Mouse (Mus musculus) stomach, postnatal 0 days (tissue): ENCODE data around the gene Gad1. TPM values are rescaled to one million over a fixed set of nuclear protein-coding genes. Genes with fewer than 3 reads are reported as not detected.
"Not testable (repeated sequence)": the region's sequence is repeated elsewhere in the genome, so short reads cannot be mapped to it uniquely, and the experiment has no call there.

Source experiments
- ATAC-seq: fragments of 200-750 bp; cut with Nextera tagmentation; 2 replicates; pipeline ENCODE4 v1.8.0; 2017; ENCODE audit not compliant: low FRiP score, low TSS enrichment
- DNase-seq: peaks from one replicate; pipeline ENCODE4 v3.0.0-alpha.2; 2016; ENCODE audit warnings: low spot score
- H3K27ac ChIP-seq: fragments of 300-500 bp; sonication (generic); replicated peaks from 2 replicates; pipeline ENCODE4 v1.5.1; 2014; ENCODE audit warnings: mild to moderate bottlenecking, control low read depth
- H3K27me3 ChIP-seq: fragments of 300-500 bp; sonication (generic); 2 replicates; pipeline ENCODE4 v1.6.1; 2014; ENCODE audit warnings: low read length; ENCODE audit not compliant: control insufficient read depth, insufficient read depth
- H3K36me3 ChIP-seq: fragments of 300-500 bp; sonication (generic); 2 replicates; pipeline ENCODE4 v1.6.1; 2014; ENCODE audit warnings: low read length, mixed read lengths; ENCODE audit not compliant: control insufficient read depth, insufficient read depth
- H3K4me1 ChIP-seq: fragments of 300-500 bp; sonication (generic); replicated peaks from 2 replicates; pipeline ENCODE4 v1.6.1; 2014; ENCODE audit warnings: antibody characterized with exemption; ENCODE audit not compliant: control insufficient read depth, insufficient read depth
- H3K4me2 ChIP-seq: fragments of 300-500 bp; sonication (generic); replicated peaks from 2 replicates; pipeline ENCODE4 v1.6.1; 2014; ENCODE audit warnings: low read depth, mild to moderate bottlenecking, control low read depth, moderate library complexity
- H3K4me3 ChIP-seq: fragments of 300-500 bp; sonication (generic); 2 replicates; pipeline ENCODE4 v1.5.1; 2014; ENCODE audit warnings: low read depth, low read length, control low read depth
- H3K9ac ChIP-seq: fragments of 300-500 bp; sonication (generic); 2 replicates; pipeline ENCODE4 v1.6.1; 2014; ENCODE audit warnings: mild to moderate bottlenecking, low read length, control low read depth, mixed read lengths
- H3K9me3 ChIP-seq: fragments of 300-500 bp; sonication (generic); 2 replicates; pipeline ENCODE4 v1.6.1; 2016; ENCODE audit warnings: low read length; ENCODE audit not compliant: control insufficient read depth
- CTCF ChIP-seq: IDR thresholded peaks from 2 replicates; pipeline ENCODE4 v1.5.1; 2016; ENCODE audit warnings: antibody characterized with exemption, low read depth, mild to moderate bottlenecking, moderate library complexity
- EP300 ChIP-seq: optimal IDR thresholded peaks from 2 replicates; pipeline ENCODE3; 2016; ENCODE audit warnings: antibody characterized with exemption
- WGBS: fragments of 180-500 bp; shearing (Covaris S2); extraction: QIAGEN DNeasy Blood & Tissue Kit; methylation state at CpG from one replicate; pipeline ENCODE4 v1.1.7; 2014; 5-methylcytosine and 5-hydroxymethylcytosine counted together
- polyA plus RNA-seq: library from polyadenylated mRNA; unstranded; fragments of >200 nt; fragmentation: Nextera tagmentation; extraction: Ambion mirVana; gene quantifications from 2 replicates; pipeline ENCODE4 v1.2.1, GENCODE M21; 2015

Gene Gad1
- polyA plus RNA-seq, 1 experiment from 2014 or later = 0.02 TPM

GRCm38 (mm10) chr2:70509021-70509632 lies 43.7 kb upstream of the Gad1 start:
- Histone ChIP-seq H3K27me3 (no peaks in the 10 kb centered on the region), H3K9me3 (no peaks in the 10 kb centered on the region), H3K4me2 (peak overlapping the region; percentile 88), H3K27ac (peak overlapping the region; percentile 18; the same call in 1 of the 2 replicates), H3K9ac (peak overlapping the region; percentile 57), H3K4me1 (no peaks in the 10 kb centered on the region), H3K4me3 (peak overlapping the region; percentile 61), H3K36me3 (no peaks in the 10 kb centered on the region)
- WGBS = under 1% methylated on average over 55 of the region's 56 CpGs
- TF ChIP-seq EP300 = no peak
- TF ChIP-seq CTCF = peak; percentile 70
- ATAC-seq (peak; percentile 95), DNase-seq (peak; percentile 84)

GRCm38 (mm10) chr2:70538283-70538682 lies 14.6 kb upstream of the Gad1 start:
- not testable (repeated sequence) for H3K36me3 ChIP-seq, H3K27ac ChIP-seq, H3K4me3 ChIP-seq, H3K9me3 ChIP-seq, H3K9ac ChIP-seq, H3K4me2 ChIP-seq, H3K27me3 ChIP-seq, ATAC-seq, H3K4me1 ChIP-seq
- peak; percentile 82 for TF ChIP-seq CTCF
- WGBS = 43% methylated on average over 7 of the region's 7 CpGs
- peak; percentile 40 for DNase-seq

- H3K4me3 ChIP-seq = no peak overlapping the region
- no peak for TF ChIP-seq CTCF
- TF ChIP-seq EP300 = no peak
- H3K9me3 ChIP-seq = no peaks in the 10 kb centered on the region
- H3K36me3 ChIP-seq = no peaks in the 10 kb centered on the region
- H3K9ac ChIP-seq = no peak overlapping the region
- no peak overlapping the region for H3K27ac ChIP-seq
- H3K27me3 ChIP-seq = no peaks in the 10 kb centered on the region
- no peak for DNase-seq
- H3K4me2 ChIP-seq = no peak overlapping the region
- no peaks in the 10 kb centered on the region for H3K4me1 ChIP-seq
- 52% methylated on average over 6 of the region's 6 CpGs for WGBS
- no peak for ATAC-seq
Observed at GRCm38 (mm10) chr2:70550671-70551070, 2.2 kb upstream of the Gad1 start.

GRCm38 (mm10) chr2:70551446-70551845 lies 1.4 kb upstream of the Gad1 start:
- DNase-seq = no peak
- H3K27me3 ChIP-seq = no peaks in the 10 kb centered on the region

GRCm38 (mm10) chr2:70552067-70552598 lies 739 bp upstream of the Gad1 start:
- no peak overlapping the region for H3K9ac ChIP-seq
- H3K36me3 ChIP-seq = no peaks in the 10 kb centered on the region
- H3K4me3 ChIP-seq = no peak overlapping the region
- no peaks in the 10 kb centered on the region for H3K27me3 ChIP-seq
- H3K4me2 ChIP-seq = no peak overlapping the region
- H3K27ac ChIP-seq = no peak overlapping the region
- no peaks in the 10 kb centered on the region for H3K4me1 ChIP-seq
- no peaks in the 10 kb centered on the region for H3K9me3 ChIP-seq
- DNase-seq (no peak), ATAC-seq (no peak)
- TF ChIP-seq CTCF (no peak), EP300 (no peak)
- 77% methylated on average over 15 of the region's 15 CpGs for WGBS

More at GRCm38 (mm10) chr2:70551446-70551845, 1.4 kb upstream of the Gad1 start:
- Histone ChIP-seq H3K27ac (no peak overlapping the region), H3K36me3 (no peaks in the 10 kb centered on the region), H3K9me3 (no peaks in the 10 kb centered on the region), H3K9ac (no peak overlapping the region), H3K4me2 (no peak overlapping the region), H3K4me1 (no peaks in the 10 kb centered on the region), H3K4me3 (no peak overlapping the region)
- ATAC-seq = no peak
- TF ChIP-seq EP300 = no peak
- TF ChIP-seq CTCF = no peak
- WGBS = 75% methylated on average over 2 of the region's 2 CpGs

- WGBS = 85% methylated on average over 3 of the region's 3 CpGs
- no peak overlapping the region for H3K9ac ChIP-seq
Observed at GRCm38 (mm10) chr2:70553826-70554225, 954 bp downstream of the Gad1 start.

More at GRCm38 (mm10) chr2:70553826-70554225, 954 bp downstream of the Gad1 start:
- ATAC-seq = no peak
- Histone ChIP-seq H3K36me3 (no peaks in the 10 kb centered on the region), H3K27ac (no peak overlapping the region), H3K4me3 (no peak overlapping the region), H3K27me3 (no peaks in the 10 kb centered on the region; the same call in 1 of the 2 replicates), H3K4me1 (no peaks in the 10 kb centered on the region), H3K4me2 (no peak overlapping the region), H3K9me3 (no peaks in the 10 kb centered on the region)
- no peak for DNase-seq
- no peak for TF ChIP-seq EP300
- peak; percentile 37 for TF ChIP-seq CTCF
